Mouse (Mus musculus): ENCODE results near the gene Isg20l2.

GRCm38 (mm10) chr3:87984094-87984493 is 54.0 kb downstream of the Isg20l2 start:
- TF ChIP-seq CTCF (IDR thresholded peaks at IDR 0.05; ENCODE audit: low read depth) (no peak), EP300 (optimal IDR thresholded peaks at IDR 0.05) (no peak)

Measured in stomach, postnatal 0 days (tissue).